Mouse (Mus musculus) layer of hippocampus, postnatal 36 days (tissue): ENCODE measurements around the gene Gm43720. TPM values are rescaled to one million over a fixed set of nuclear protein-coding genes. Genes with fewer than 3 reads are reported as not detected.

Experiments
- total RNA-seq, 2 experiments: library from RNA; stranded (reverse); gene quantifications; 2 replicates each; pipeline ENCODE4 v1.2.3; 2021

The Gm43720 gene
- total RNA-seq, 2 experiments from 2014 or later = not detected

Other genes starting within 250 kb of the Gm43720 start
- not detected for gene Smok3c, start 226.8 kb downstream of the Gm43720 start, total RNA-seq
- gene Zkscan1, start 194.9 kb downstream of the Gm43720 start, total RNA-seq = 10 to 100 TPM; 41.5 to 41.9 TPM
- gene Zscan21, start 163.1 kb downstream of the Gm43720 start, total RNA-seq = 10 to 100 TPM; 14.5 to 15.2 TPM
- gene Zfp113, start 124.2 kb downstream of the Gm43720 start, total RNA-seq = 10 to 100 TPM; 14.0 to 14.5 TPM
- gene Cops6, start 118.9 kb downstream of the Gm43720 start, total RNA-seq = 100 to 1,000 TPM; 136 to 139 TPM
- gene Ap4m1, start 108.0 kb downstream of the Gm43720 start, total RNA-seq = 10 to 100 TPM; 19.3 to 29.6 TPM
- gene Mcm7, start 107.5 kb downstream of the Gm43720 start, total RNA-seq = 10 to 100 TPM; 14.5 to 17.4 TPM
- gene Taf6, start 92.5 kb downstream of the Gm43720 start, total RNA-seq = 10 to 100 TPM; 37.9 to 44.4 TPM
- gene Cnpy4, start 92.5 kb downstream of the Gm43720 start, total RNA-seq = 10 to 100 TPM; 15.0 to 16.8 TPM
- gene Mblac1, start 85.6 kb downstream of the Gm43720 start, total RNA-seq = 1 to 10 TPM; 8.2 to 8.6 TPM
- under 1 TPM in 1 of 2 experiments, not detected in 1; 0.25 TPM for gene Nxpe5, start 54.1 kb downstream of the Gm43720 start, total RNA-seq
- gene Lamtor4, start 24.5 kb downstream of the Gm43720 start, total RNA-seq = 10 to 100 TPM; 54.5 to 58.7 TPM
- gene BC037034, start 15.9 kb downstream of the Gm43720 start, total RNA-seq = 10 to 100 TPM; 70.0 to 73.7 TPM
- 1 to 10 TPM; 3.2 to 3.7 TPM for gene Gal3st4, start 7.1 kb downstream of the Gm43720 start, total RNA-seq
- gene Gpc2, start within 50 bp of the Gm43720 start, total RNA-seq = 1 to 10 TPM; 2.1 to 3.1 TPM
- gene Stag3, start 282 bp upstream of the Gm43720 start, total RNA-seq = 1 to 10 TPM in 1 of 2 experiments, under 1 TPM in 1; 0.77 to 1.3 TPM
- gene Pvrig, start 62.0 kb upstream of the Gm43720 start, total RNA-seq = not detected
- 10 to 100 TPM; 25.2 to 26.6 TPM for gene Zfp157, start 161.5 kb upstream of the Gm43720 start, total RNA-seq